Mouse (Mus musculus) lung, embryonic 15.5 days (tissue): ENCODE results near the gene Fam241a. TPM values are rescaled to one million over a fixed set of nuclear protein-coding genes. Genes with fewer than 3 reads are reported as not detected.

ENCODE experiments used
- ATAC-seq: fragments of 200-750 bp; cut with Nextera tagmentation; 2 replicates; pipeline ENCODE4 v1.8.0; 2017; ENCODE audit warnings: moderate number of reproducible peaks, borderline replicate concordance; ENCODE audit not compliant: low FRiP score, low TSS enrichment; ENCODE audit errors: extremely low read depth
- H3K27ac ChIP-seq: fragments of 300-500 bp; sonication (generic); 2 replicates; pipeline ENCODE4 v1.5.1; 2015; ENCODE audit warnings: moderate library complexity, mild to moderate bottlenecking, inconsistent platforms
- H3K27me3 ChIP-seq: fragments of 300-500 bp; sonication (generic); 2 replicates; pipeline ENCODE4 v1.6.1; 2015; ENCODE audit warnings: inconsistent platforms
- H3K36me3 ChIP-seq: fragments of 300-500 bp; sonication (generic); 2 replicates; pipeline ENCODE4 v1.6.1; 2015; ENCODE audit warnings: inconsistent platforms
- H3K4me1 ChIP-seq: fragments of 300-500 bp; sonication (generic); 2 replicates; pipeline ENCODE4 v1.6.1; 2015; ENCODE audit warnings: inconsistent platforms
- H3K4me2 ChIP-seq: fragments of 300-500 bp; sonication (generic); 2 replicates; pipeline ENCODE4 v1.6.1; 2015; ENCODE audit warnings: inconsistent platforms, mild to moderate bottlenecking, moderate library complexity
- H3K4me3 ChIP-seq: fragments of 300-500 bp; sonication (generic); 2 replicates; pipeline ENCODE4 v1.5.1; 2015; ENCODE audit warnings: mild to moderate bottlenecking, inconsistent platforms
- H3K9ac ChIP-seq: fragments of 300-500 bp; sonication (generic); 2 replicates; pipeline ENCODE4 v1.6.1; 2015; ENCODE audit warnings: inconsistent platforms
- H3K9me3 ChIP-seq: fragments of 300-500 bp; sonication (generic); 2 replicates; pipeline ENCODE4 v1.6.1; 2016; ENCODE audit warnings: inconsistent platforms
- WGBS: fragments of 180-500 bp; shearing (Covaris S2); methylation state at CpG from one replicate; pipeline ENCODE4 v1.1.7; 2015; 5-methylcytosine and 5-hydroxymethylcytosine counted together
- polyA plus RNA-seq: library from polyadenylated mRNA; unstranded; fragments of >200 nt; fragmentation: Nextera tagmentation; extraction: Ambion mirVana; gene quantifications from 2 replicates; pipeline ENCODE4 v1.2.1, GENCODE M21; 2015

The Fam241a gene
- polyA plus RNA-seq, 1 experiment from 2014 or later = 10.4 TPM

GRCm38 (mm10) chr3:127874254-127874883, 21.8 kb downstream of the Fam241a start:
- H3K27me3 ChIP-seq = no peaks in the 10 kb centered on the region
- H3K4me3 ChIP-seq = no peak overlapping the region
- WGBS = 26% methylated on average over 4 of the region's 4 CpGs
- no peaks in the 10 kb centered on the region for H3K9me3 ChIP-seq
- no peaks in the 10 kb centered on the region for H3K4me1 ChIP-seq
- no peak for ATAC-seq
- no peak overlapping the region for H3K27ac ChIP-seq
- no peaks in the 10 kb centered on the region for H3K36me3 ChIP-seq
- H3K9ac ChIP-seq = no peak overlapping the region
- no peak overlapping the region for H3K4me2 ChIP-seq

- no peak; the same call in 1 of the 2 replicates for ATAC-seq
- Histone ChIP-seq H3K4me2 (no peak overlapping the region), H3K4me3 (no peak overlapping the region), H3K36me3 (no peaks in the 10 kb centered on the region), H3K4me1 (peaks cover 7% of the 10 kb centered on the region; the same call in 1 of the 2 replicates), H3K9me3 (no peaks in the 10 kb centered on the region), H3K9ac (no peak overlapping the region), H3K27me3 (no peaks in the 10 kb centered on the region), H3K27ac (peak overlapping the region; percentile 1; the same call in 1 of the 2 replicates)
- WGBS = 55% methylated on average over 9 of the region's 9 CpGs
These were observed 24.5 kb downstream of the Fam241a start for GRCm38 (mm10) chr3:127871575-127871974.

- no peaks in the 10 kb centered on the region for H3K36me3 ChIP-seq
These were observed 27.2 kb downstream of the Fam241a start for GRCm38 (mm10) chr3:127868880-127869279.

GRCm38 (mm10) chr3:127868046-127868758, 27.9 kb downstream of the Fam241a start:
- peaks cover 13% of the 10 kb centered on the region; the same call in 1 of the 2 replicates for H3K4me1 ChIP-seq
- H3K9ac ChIP-seq = no peak overlapping the region
- no peak overlapping the region for H3K4me2 ChIP-seq
- no peaks in the 10 kb centered on the region for H3K36me3 ChIP-seq
- WGBS = 75% methylated on average over 9 of the region's 9 CpGs
- H3K27ac ChIP-seq = no peak overlapping the region
- no peak overlapping the region for H3K4me3 ChIP-seq
- H3K9me3 ChIP-seq = no peaks in the 10 kb centered on the region
- no peak for ATAC-seq
- no peaks in the 10 kb centered on the region for H3K27me3 ChIP-seq

More at GRCm38 (mm10) chr3:127868880-127869279, 27.2 kb downstream of the Fam241a start:
- Histone ChIP-seq H3K9me3 (no peaks in the 10 kb centered on the region), H3K4me3 (no peak overlapping the region), H3K27me3 (no peaks in the 10 kb centered on the region), H3K4me2 (no peak overlapping the region), H3K27ac (no peak overlapping the region), H3K9ac (no peak overlapping the region), H3K4me1 (peaks cover 10% of the 10 kb centered on the region; the same call in 1 of the 2 replicates)
- 62% methylated on average over 5 of the region's 5 CpGs for WGBS
- ATAC-seq = no peak

- H3K9me3 ChIP-seq = no peaks in the 10 kb centered on the region
- no peak for ATAC-seq
- no peaks in the 10 kb centered on the region for H3K36me3 ChIP-seq
- H3K27me3 ChIP-seq = no peaks in the 10 kb centered on the region
- no peak overlapping the region for H3K4me3 ChIP-seq
- H3K27ac ChIP-seq = 0 out of 2 replicates have a peak overlapping the region, but pooled peaks have one; percentile 29
- H3K4me2 ChIP-seq = no peak overlapping the region
- no peak overlapping the region for H3K9ac ChIP-seq
- 33% methylated on average over 2 of the region's 2 CpGs for WGBS
- H3K4me1 ChIP-seq = peaks cover 13% of the 10 kb centered on the region; the same call in 1 of the 2 replicates
These were observed 31.9 kb downstream of the Fam241a start for GRCm38 (mm10) chr3:127864242-127864641.

- Histone ChIP-seq H3K9ac (no peak overlapping the region), H3K4me3 (no peak overlapping the region), H3K4me1 (peaks cover 7% of the 10 kb centered on the region; the same call in 1 of the 2 replicates), H3K27me3 (no peaks in the 10 kb centered on the region), H3K27ac (peak overlapping the region; percentile 29; the same call in 1 of the 2 replicates), H3K4me2 (no peak overlapping the region), H3K9me3 (no peaks in the 10 kb centered on the region), H3K36me3 (no peaks in the 10 kb centered on the region)
- ATAC-seq = no peak
- 39% methylated on average over 3 of the region's 3 CpGs for WGBS
These were observed 32.6 kb downstream of the Fam241a start for GRCm38 (mm10) chr3:127863571-127863970.

GRCm38 (mm10) chr3:127862479-127862878, 33.6 kb downstream of the Fam241a start:
- H3K4me3 ChIP-seq = no peak overlapping the region
- no peak overlapping the region for H3K27ac ChIP-seq
- ATAC-seq = no peak
- H3K4me2 ChIP-seq = no peak overlapping the region
- no peaks in the 10 kb centered on the region for H3K9me3 ChIP-seq
- no peaks in the 10 kb centered on the region for H3K36me3 ChIP-seq
- no peak overlapping the region for H3K9ac ChIP-seq
- H3K27me3 ChIP-seq = no peaks in the 10 kb centered on the region
- WGBS = 72% methylated on average over 4 of the region's 4 CpGs
- peaks cover 7% of the 10 kb centered on the region; the same call in 1 of the 2 replicates for H3K4me1 ChIP-seq

GRCm38 (mm10) chr3:127861340-127861739, 34.8 kb downstream of the Fam241a start:
- Histone ChIP-seq H3K27ac (no peak overlapping the region), H3K4me3 (no peak overlapping the region), H3K27me3 (no peaks in the 10 kb centered on the region), H3K4me2 (no peak overlapping the region), H3K36me3 (no peaks in the 10 kb centered on the region), H3K9me3 (no peaks in the 10 kb centered on the region), H3K9ac (no peak overlapping the region), H3K4me1 (peaks cover 4% of the 10 kb centered on the region; the same call in 1 of the 2 replicates)
- WGBS = 71% methylated on average over 11 of the region's 11 CpGs
- no peak for ATAC-seq

- Histone ChIP-seq H3K9me3 (no peaks in the 10 kb centered on the region), H3K4me1 (0 out of 2 replicates have a peak, but pooled peaks cover 4% of the 10 kb centered on the region), H3K36me3 (no peaks in the 10 kb centered on the region), H3K9ac (no peak overlapping the region), H3K27ac (no peak overlapping the region), H3K4me3 (no peak overlapping the region), H3K4me2 (no peak overlapping the region), H3K27me3 (no peaks in the 10 kb centered on the region)
- 27% methylated on average over 15 of the region's 15 CpGs for WGBS
- ATAC-seq = peak; percentile 70
These were observed 42.5 kb downstream of the Fam241a start for GRCm38 (mm10) chr3:127853431-127854206.

GRCm38 (mm10) chr3:127852722-127853121, 43.4 kb downstream of the Fam241a start:
- no peak overlapping the region for H3K4me2 ChIP-seq
- H3K36me3 ChIP-seq = no peaks in the 10 kb centered on the region
- H3K4me1 ChIP-seq = 0 out of 2 replicates have a peak, but pooled peaks cover 4% of the 10 kb centered on the region
- H3K4me3 ChIP-seq = no peak overlapping the region
- H3K27me3 ChIP-seq = no peaks in the 10 kb centered on the region
- WGBS = 72% methylated on average over 9 of the region's 9 CpGs
- no peaks in the 10 kb centered on the region for H3K9me3 ChIP-seq
- ATAC-seq = no peak
- no peak overlapping the region for H3K27ac ChIP-seq
- H3K9ac ChIP-seq = no peak overlapping the region

- Histone ChIP-seq H3K4me1 (0 out of 2 replicates have a peak, but pooled peaks cover 4% of the 10 kb centered on the region), H3K27me3 (no peaks in the 10 kb centered on the region), H3K4me3 (no peak overlapping the region), H3K27ac (no peak overlapping the region), H3K9ac (no peak overlapping the region), H3K36me3 (no peaks in the 10 kb centered on the region), H3K9me3 (no peaks in the 10 kb centered on the region), H3K4me2 (no peak overlapping the region)
- 61% methylated on average over 9 of the region's 9 CpGs for WGBS
- ATAC-seq = no peak
These were observed 45.1 kb downstream of the Fam241a start for GRCm38 (mm10) chr3:127850776-127851646.
